15 mouse cellular contexts compared by ENCODE assay signal in the genomic region with DNA sequence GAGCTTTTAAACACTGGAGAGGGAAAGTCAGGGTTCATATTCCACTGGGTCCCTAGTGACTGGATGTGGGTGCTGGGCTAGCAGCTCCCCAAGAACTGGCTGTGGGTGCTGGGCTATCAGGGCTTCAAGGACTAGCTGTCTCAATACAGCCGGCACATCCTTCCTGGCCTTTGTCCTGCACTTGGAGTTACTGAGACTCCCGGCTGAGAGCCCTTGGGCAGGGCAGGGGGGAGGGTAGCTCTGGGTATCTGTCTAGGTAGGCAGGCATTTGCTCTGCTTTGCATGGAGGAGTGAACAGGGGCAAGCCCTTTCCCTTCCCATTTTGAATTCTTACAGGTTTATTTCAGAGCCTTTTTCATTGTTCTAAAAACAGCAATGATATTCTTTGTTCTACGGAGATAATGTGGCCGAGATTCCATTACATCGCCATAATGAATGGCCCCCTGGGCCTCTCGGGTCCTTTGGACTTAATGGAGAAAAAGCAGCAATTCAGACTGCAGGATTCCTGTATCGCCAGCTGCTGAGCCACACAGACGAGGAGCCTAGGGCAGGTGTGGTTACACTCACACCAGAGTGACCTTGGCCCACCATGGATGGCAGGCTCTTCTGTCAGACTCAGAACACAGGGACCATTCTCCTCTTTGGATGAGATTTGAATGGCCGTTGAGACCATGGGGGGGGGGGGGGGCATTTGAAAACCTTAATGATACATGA.
A peak's percentile ranks its signal among the peaks of the same experiment; 100 is the strongest.
DNase-seq lines count a peak whose midpoint lies in the region; ATAC-seq and TF ChIP-seq lines count a peak whose summit lies in the region.
"Had no signal": no experiment of that assay in that cellular context is flagged by ENCODE, and none has a peak within 500 bp of the region (broad histone marks: within the 10 kb centered on the region; RNA-seq: fewer than 3 reads in every experiment).

No protein-coding gene starts in this region.

- ATAC-seq in kidney, embryonic 14.5 days (ENCODE audit: low FRiP score, low TSS enrichment): no peak
- peak; percentile 82 for ATAC-seq in intestine, postnatal 0 days
- ATAC-seq: CD4-positive, CD25-positive, alpha-beta regulatory T cell, adult 4 months; inflammation-experienced regulatory T-cells, adult 6 months had no signal

- H3K27ac ChIP-seq in kidney, embryonic 14.5 days (ENCODE audit: low read depth, low read length): no peak overlapping the region
- H3K27ac ChIP-seq in intestine, postnatal 0 days (ENCODE audit: low read depth, low read length): no peak overlapping the region
- H3K27ac ChIP-seq: heart, adult 2 months; stomach, embryonic 15.5 days had no signal

- no peak overlapping the region for H3K4me2 ChIP-seq in kidney, embryonic 14.5 days (replicated peaks; ENCODE audit: low read depth, low read length)
- H3K4me2 ChIP-seq in intestine, postnatal 0 days (replicated peaks; ENCODE audit: low read depth): no peak overlapping the region
- H3K4me2 ChIP-seq: lung, embryonic 14.5 days; stomach, embryonic 15.5 days had no signal

- no peak overlapping the region for H3K9ac ChIP-seq in kidney, embryonic 14.5 days (ENCODE audit: low read depth, low read length)
- H3K9ac ChIP-seq in intestine, postnatal 0 days (ENCODE audit: low read depth, low read length): no peak overlapping the region
- H3K9ac ChIP-seq: lung, embryonic 14.5 days; stomach, embryonic 15.5 days had no signal

- H3K4me1 ChIP-seq in kidney, embryonic 14.5 days (ENCODE audit: control insufficient read depth, insufficient read depth, low read length): peaks cover 21% of the 10 kb centered on the region
- no peaks in the 10 kb centered on the region for H3K4me1 ChIP-seq in intestine, postnatal 0 days (replicated peaks; ENCODE audit: control insufficient read depth, insufficient read depth, low read length)
- H3K4me1 ChIP-seq: stomach, embryonic 15.5 days had no signal

- H3K4me3 ChIP-seq in kidney, embryonic 14.5 days (ENCODE audit: low read length): no peak overlapping the region
- H3K4me3 ChIP-seq in intestine, postnatal 0 days (ENCODE audit: low read depth, low read length): no peak overlapping the region
- H3K4me3 ChIP-seq: heart, adult 2 months; stomach, embryonic 15.5 days had no signal

- no peaks in the 10 kb centered on the region for H3K27me3 ChIP-seq in kidney, embryonic 14.5 days (ENCODE audit: control insufficient read depth, insufficient read depth, low read length)
- 0 out of 2 replicates have a peak, but pooled peaks cover 7% of the 10 kb centered on the region for H3K27me3 ChIP-seq in intestine, postnatal 0 days (replicated peaks; ENCODE audit: control insufficient read depth, insufficient read depth, low read length)
- H3K27me3 ChIP-seq: stomach, embryonic 15.5 days had no signal

- no peaks in the 10 kb centered on the region for H3K9me3 ChIP-seq in kidney, embryonic 14.5 days (ENCODE audit: control insufficient read depth, low read length)
- H3K9me3 ChIP-seq in intestine, postnatal 0 days (ENCODE audit: control insufficient read depth): no peaks in the 10 kb centered on the region
- H3K9me3 ChIP-seq: stomach, embryonic 15.5 days had no signal

- TF ChIP-seq CTCF in intestine, postnatal 0 days (IDR thresholded peaks at IDR 0.05; ENCODE audit: low read depth): no peak

- DNase-seq in kidney, postnatal 10 days: peak; percentile 27
- peak; percentile 84 for DNase-seq in ES-CJ7 (ENCODE audit: low read depth, low spot score)
- DNase-seq in ZHBTc4 (ENCODE audit: low read depth, low spot score): peak; percentile 78
- DNase-seq in ovary, adult 18-20 months (ENCODE audit: low spot score): no peak
- DNase-seq in gastrocnemius, postnatal 25 days: no peak
- DNase-seq: heart, adult 2 months; liver; lung, embryonic 14.5 days; right cerebral cortex, adult 18-20 months; thymus, postnatal 14 days had no signal

- WGBS in kidney, embryonic 14.5 days: 18% methylated on average over 9 of the region's 9 CpGs
- WGBS in intestine, postnatal 0 days: 36% methylated on average over 9 of the region's 9 CpGs

- H3K36me3 ChIP-seq in kidney, embryonic 14.5 days (ENCODE audit: control insufficient read depth, insufficient read depth, low read length): no peaks in the 10 kb centered on the region
- H3K36me3 ChIP-seq in intestine, postnatal 0 days (ENCODE audit: control insufficient read depth, insufficient read depth): no peaks in the 10 kb centered on the region
- H3K36me3 ChIP-seq: stomach, embryonic 15.5 days had no signal

Comparison
In these comparisons a context has a peak if more than half of its experiments do, and no peak if none do; other contexts are left out.
1. DNase-seq: peak in kidney, postnatal 10 days (single experiment), ES-CJ7 (single experiment) and ZHBTc4 (single experiment); none in ovary, adult 18-20 months (single experiment) and gastrocnemius, postnatal 25 days (single experiment).